Mouse (Mus musculus): ENCODE results near the gene Slc35e3.

- TF ChIP-seq CTCF (IDR thresholded peaks at IDR 0.05; ENCODE audit: borderline replicate concordance, extremely low read depth, insufficient read depth, insufficient read length) = no peak
- TF ChIP-seq POLR2A (IDR thresholded peaks at IDR 0.05; ENCODE audit: borderline replicate concordance, extremely low read depth, insufficient read depth, insufficient read length, poor library complexity, severe bottlenecking) = no peak
Observed at GRCm38 (mm10) chr10:117690770-117691296, 55.3 kb downstream of the Slc35e3 start.

Measured in brain, embryonic 14.5 days (tissue).